Mouse (Mus musculus): ENCODE data around the gene H2afb3. TPM values are rescaled to one million over a fixed set of nuclear protein-coding genes. Genes with fewer than 3 reads are reported as not detected.

Gene H2afb3
- total RNA-seq (2023) = not detected

GRCm38 (mm10) chrX:120312995-120313394 is at the start of gene H2afb3:
Gene H2afb3, minus strand, starts transcription at chrX:120313095.

GRCm38 (mm10) chrX:120290011-120290899 is 22.6 kb downstream of the H2afb3 start, which contains the start of gene Pcdh11x:
Gene Pcdh11x, plus strand, starts transcription at chrX:120290259.

Other genes with a start within 250 kb of the H2afb3 start
- gene Pcdh11x, start 22.8 kb downstream of the H2afb3 start, total RNA-seq (2023) = not detected